Mouse (Mus musculus): ENCODE data around the gene Pard3b. TPM values are rescaled to one million over a fixed set of nuclear protein-coding genes. Genes with fewer than 3 reads are reported as not detected.
A peak's percentile ranks its signal among the peaks of the same experiment; 100 is the strongest.

The Pard3b gene
- polyA plus RNA-seq, 1 experiment from 2014 or later, result 12.5 TPM

GRCm38 (mm10) chr1:62532426-62533126, 894.0 kb downstream of the Pard3b start:
- H3K4me1 ChIP-seq (replicated peaks), result peaks cover 4% of the 10 kb centered on the region; the same call in 1 of the 2 replicates
- H3K27ac ChIP-seq (replicated peaks), result no peak overlapping the region
- H3K4me2 ChIP-seq, result no peak overlapping the region
- H3K9me3 ChIP-seq, result no peaks in the 10 kb centered on the region
- H3K4me3 ChIP-seq, result no peak overlapping the region
- WGBS, result 91% methylated on average over 10 of the region's 10 CpGs
- no peak overlapping the region for H3K9ac ChIP-seq
- H3K27me3 ChIP-seq, result no peaks in the 10 kb centered on the region
- no peaks in the 10 kb centered on the region for H3K36me3 ChIP-seq
- ATAC-seq (ENCODE audit: low read depth), result no peak

DNA sequence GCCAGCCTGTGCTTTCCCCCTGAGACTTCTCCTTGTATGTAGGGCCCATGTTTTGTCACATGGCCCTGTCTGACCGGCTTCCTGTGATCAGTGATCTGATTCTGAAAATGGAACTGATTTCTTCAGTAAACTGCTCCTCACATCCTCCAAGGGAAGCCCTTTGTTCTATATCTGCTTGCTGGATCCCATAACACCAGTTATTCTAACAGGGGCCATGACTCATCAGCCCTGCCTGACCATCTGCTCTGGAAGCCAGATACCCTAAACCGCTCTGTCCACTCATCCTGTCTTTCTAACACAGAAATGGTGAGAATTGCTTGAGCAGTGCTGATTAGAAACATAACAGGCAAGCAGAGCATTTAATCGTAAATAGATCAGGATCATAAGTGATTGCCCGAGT, 910.3 kb downstream of the Pard3b start:
- Histone ChIP-seq H3K9me3 (no peaks in the 10 kb centered on the region), H3K4me2 (no peak overlapping the region), H3K27me3 (no peaks in the 10 kb centered on the region), H3K9ac (no peak overlapping the region), H3K4me1 (replicated peaks) (0 out of 2 replicates have a peak, but pooled peaks cover under 1% of the 10 kb centered on the region), H3K36me3 (no peaks in the 10 kb centered on the region), H3K4me3 (no peak overlapping the region), H3K27ac (replicated peaks) (no peak overlapping the region)
- 87% methylated on average over 4 of the region's 4 CpGs for WGBS
- no peak for ATAC-seq (ENCODE audit: low read depth)

DNA sequence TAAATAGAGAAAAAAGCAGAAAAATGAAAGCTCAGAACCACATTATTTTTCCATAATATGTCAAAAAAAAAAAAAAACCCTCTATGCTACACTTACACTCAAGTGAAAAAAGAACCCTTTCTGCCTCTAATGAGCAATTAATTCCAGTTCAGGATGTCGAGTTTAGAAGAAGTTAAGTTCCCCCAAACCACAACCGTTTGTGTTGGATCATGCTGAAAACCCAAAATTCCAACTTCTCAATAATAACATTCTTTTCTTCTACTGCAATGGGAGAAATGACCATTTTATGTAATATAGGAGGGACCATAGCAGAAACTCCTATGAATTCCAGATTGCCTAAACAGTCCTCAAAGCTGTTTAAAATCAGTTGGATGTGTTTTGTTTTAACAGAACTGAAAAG, 911.9 kb downstream of the Pard3b start:
- Histone ChIP-seq H3K36me3 (no peaks in the 10 kb centered on the region), H3K9ac (no peak overlapping the region), H3K4me2 (no peak overlapping the region), H3K9me3 (no peaks in the 10 kb centered on the region), H3K27ac (replicated peaks) (no peak overlapping the region), H3K4me3 (no peak overlapping the region), H3K27me3 (no peaks in the 10 kb centered on the region), H3K4me1 (replicated peaks) (no peaks in the 10 kb centered on the region)
- no peak for ATAC-seq (ENCODE audit: low read depth)
- WGBS, result 76% methylated on average over 2 of the region's 2 CpGs

DNA sequence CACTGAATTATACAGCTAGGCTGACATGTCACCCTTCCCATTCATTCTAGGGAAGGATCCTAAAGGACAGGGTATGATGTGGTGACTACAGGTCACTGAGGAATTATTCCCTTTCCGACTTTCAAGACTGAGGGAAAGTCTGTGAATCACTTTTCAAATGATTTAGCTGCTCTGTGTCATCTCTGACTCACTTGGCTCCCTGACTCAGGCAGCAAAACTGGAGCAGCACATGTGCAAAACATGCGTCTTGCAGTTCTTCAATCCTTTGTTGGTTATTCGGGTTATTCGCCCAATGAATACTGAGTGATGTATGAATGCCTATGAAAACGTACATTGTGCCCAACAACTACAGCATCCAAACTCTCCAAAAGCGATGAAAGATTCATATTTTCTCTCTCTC, 912.9 kb downstream of the Pard3b start:
- Histone ChIP-seq H3K4me2 (no peak overlapping the region), H3K9me3 (no peaks in the 10 kb centered on the region), H3K27me3 (no peaks in the 10 kb centered on the region), H3K9ac (no peak overlapping the region), H3K4me3 (no peak overlapping the region), H3K4me1 (replicated peaks) (no peaks in the 10 kb centered on the region), H3K27ac (replicated peaks) (no peak overlapping the region), H3K36me3 (no peaks in the 10 kb centered on the region)
- 82% methylated on average over 6 of the region's 6 CpGs for WGBS
- ATAC-seq (ENCODE audit: low read depth), result no peak

GRCm38 (mm10) chr1:62555838-62556237, 917.2 kb downstream of the Pard3b start:
- WGBS, result 5% methylated on average over 1 of the region's 1 CpGs

GRCm38 (mm10) chr1:62562987-62563386, 924.4 kb downstream of the Pard3b start:
- H3K9me3 ChIP-seq, result no peaks in the 10 kb centered on the region
- H3K9ac ChIP-seq, result no peak overlapping the region
- H3K27me3 ChIP-seq, result no peaks in the 10 kb centered on the region
- 70% methylated on average over 7 of the region's 7 CpGs for WGBS
- H3K4me3 ChIP-seq, result no peak overlapping the region
- no peaks in the 10 kb centered on the region for H3K36me3 ChIP-seq
- ATAC-seq (ENCODE audit: low read depth), result no peak
- H3K27ac ChIP-seq (replicated peaks), result no peak overlapping the region
- peaks cover 21% of the 10 kb centered on the region for H3K4me1 ChIP-seq (replicated peaks)
- H3K4me2 ChIP-seq, result no peak overlapping the region

More at GRCm38 (mm10) chr1:62555838-62556237, 917.2 kb downstream of the Pard3b start:
- ATAC-seq (ENCODE audit: low read depth), result no peak
- Histone ChIP-seq H3K4me2 (no peak overlapping the region), H3K27ac (replicated peaks) (no peak overlapping the region), H3K4me1 (replicated peaks) (no peaks in the 10 kb centered on the region), H3K27me3 (no peaks in the 10 kb centered on the region), H3K36me3 (no peaks in the 10 kb centered on the region), H3K9ac (no peak overlapping the region), H3K9me3 (no peaks in the 10 kb centered on the region), H3K4me3 (no peak overlapping the region)

GRCm38 (mm10) chr1:62564245-62565119, 925.9 kb downstream of the Pard3b start:
- Histone ChIP-seq H3K36me3 (no peaks in the 10 kb centered on the region), H3K9ac (peak overlapping the region; percentile 35), H3K27ac (replicated peaks) (peak overlapping the region; percentile 59), H3K4me2 (peak overlapping the region; percentile 33), H3K9me3 (no peaks in the 10 kb centered on the region), H3K4me3 (0 out of 2 replicates have a peak overlapping the region, but pooled peaks have one; percentile 1), H3K27me3 (no peaks in the 10 kb centered on the region), H3K4me1 (replicated peaks) (peaks cover 21% of the 10 kb centered on the region)
- peak; percentile 72 for ATAC-seq (ENCODE audit: low read depth)
- WGBS, result 22% methylated on average over 13 of the region's 13 CpGs

GRCm38 (mm10) chr1:62565120-62565809, 926.6 kb downstream of the Pard3b start:
- Histone ChIP-seq H3K4me2 (peak overlapping the region; percentile 33), H3K4me1 (replicated peaks) (peaks cover 21% of the 10 kb centered on the region), H3K36me3 (no peaks in the 10 kb centered on the region), H3K27ac (replicated peaks) (peak overlapping the region; percentile 59), H3K27me3 (no peaks in the 10 kb centered on the region), H3K9ac (peak overlapping the region; percentile 35), H3K9me3 (no peaks in the 10 kb centered on the region), H3K4me3 (0 out of 2 replicates have a peak overlapping the region, but pooled peaks have one; percentile 1)
- ATAC-seq (ENCODE audit: low read depth), result peak; percentile 72
- 57% methylated on average over 9 of the region's 9 CpGs for WGBS

- no peak overlapping the region for H3K9ac ChIP-seq
These were observed 928.0 kb downstream of the Pard3b start for GRCm38 (mm10) chr1:62566596-62566995.

GRCm38 (mm10) chr1:62576939-62577590, 938.4 kb downstream of the Pard3b start:
- Histone ChIP-seq H3K27ac (replicated peaks) (no peak overlapping the region), H3K27me3 (no peaks in the 10 kb centered on the region), H3K9me3 (no peaks in the 10 kb centered on the region), H3K4me2 (no peak overlapping the region), H3K4me3 (no peak overlapping the region), H3K4me1 (replicated peaks) (no peaks in the 10 kb centered on the region), H3K36me3 (no peaks in the 10 kb centered on the region), H3K9ac (no peak overlapping the region)
- WGBS, result 79% methylated on average over 3 of the region's 3 CpGs
- ATAC-seq (ENCODE audit: low read depth), result no peak

More at GRCm38 (mm10) chr1:62566596-62566995, 928.0 kb downstream of the Pard3b start:
- 37% methylated on average over 4 of the region's 4 CpGs for WGBS
- Histone ChIP-seq H3K4me1 (replicated peaks) (peaks cover 21% of the 10 kb centered on the region), H3K4me2 (no peak overlapping the region), H3K27ac (replicated peaks) (no peak overlapping the region), H3K9me3 (no peaks in the 10 kb centered on the region), H3K27me3 (no peaks in the 10 kb centered on the region), H3K4me3 (no peak overlapping the region), H3K36me3 (no peaks in the 10 kb centered on the region)
- no peak for ATAC-seq (ENCODE audit: low read depth)

DNA sequence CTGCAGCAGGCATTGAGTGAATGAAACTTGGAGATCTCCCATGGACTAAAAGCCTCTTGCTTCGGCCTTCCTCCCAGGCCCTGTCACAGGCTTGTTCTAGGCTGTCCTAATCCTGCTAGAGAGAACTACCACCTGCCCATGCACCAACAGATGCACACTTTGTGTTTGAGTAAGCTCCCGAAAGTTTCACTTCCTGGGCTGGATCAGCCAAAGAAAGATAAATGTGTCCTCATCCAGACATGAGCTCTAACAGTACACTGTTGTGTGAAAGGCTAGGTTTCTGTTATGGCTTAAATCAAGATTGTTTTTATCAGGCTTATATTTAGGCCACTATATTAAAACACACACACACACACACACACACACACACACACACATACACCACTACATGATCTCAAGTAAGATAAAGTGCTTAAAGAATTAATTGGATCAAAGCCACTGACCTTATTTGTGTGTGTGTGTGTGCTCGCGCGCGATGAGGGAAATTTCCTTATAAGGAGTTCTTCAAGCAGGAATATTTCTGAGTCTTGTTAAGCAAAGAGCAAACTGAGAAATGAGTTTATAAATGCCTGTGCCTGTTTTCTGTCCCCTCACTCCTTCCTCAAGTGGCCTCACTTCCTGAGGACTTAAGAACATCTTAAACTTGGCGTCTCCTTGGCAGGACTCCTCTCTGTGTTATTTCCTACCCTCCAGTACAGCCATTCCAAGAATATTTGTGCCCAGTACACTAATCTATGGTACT, 940.6 kb downstream of the Pard3b start:
- no peak overlapping the region for H3K4me2 ChIP-seq
- WGBS, result 86% methylated on average over 7 of the region's 7 CpGs

More for the DNA sequence above, 940.6 kb downstream of the Pard3b start:
- no peak overlapping the region for H3K9ac ChIP-seq
- no peaks in the 10 kb centered on the region for H3K9me3 ChIP-seq
- no peaks in the 10 kb centered on the region for H3K36me3 ChIP-seq
- no peak overlapping the region for H3K27ac ChIP-seq (replicated peaks)
- ATAC-seq (ENCODE audit: low read depth), result no peak
- no peaks in the 10 kb centered on the region for H3K4me1 ChIP-seq (replicated peaks)
- no peaks in the 10 kb centered on the region for H3K27me3 ChIP-seq
- no peak overlapping the region for H3K4me3 ChIP-seq

All from neural tube, embryonic 13.5 days (tissue).